Mouse (Mus musculus): ENCODE measurements around the gene Arid5b. TPM values are rescaled to one million over a fixed set of nuclear protein-coding genes. Genes with fewer than 3 reads are reported as not detected.
A peak's percentile ranks its signal among the peaks of the same experiment; 100 is the strongest.

The Arid5b gene
- polyA plus RNA-seq, 1 experiment from 2014 or later = 64.8 TPM

DNA sequence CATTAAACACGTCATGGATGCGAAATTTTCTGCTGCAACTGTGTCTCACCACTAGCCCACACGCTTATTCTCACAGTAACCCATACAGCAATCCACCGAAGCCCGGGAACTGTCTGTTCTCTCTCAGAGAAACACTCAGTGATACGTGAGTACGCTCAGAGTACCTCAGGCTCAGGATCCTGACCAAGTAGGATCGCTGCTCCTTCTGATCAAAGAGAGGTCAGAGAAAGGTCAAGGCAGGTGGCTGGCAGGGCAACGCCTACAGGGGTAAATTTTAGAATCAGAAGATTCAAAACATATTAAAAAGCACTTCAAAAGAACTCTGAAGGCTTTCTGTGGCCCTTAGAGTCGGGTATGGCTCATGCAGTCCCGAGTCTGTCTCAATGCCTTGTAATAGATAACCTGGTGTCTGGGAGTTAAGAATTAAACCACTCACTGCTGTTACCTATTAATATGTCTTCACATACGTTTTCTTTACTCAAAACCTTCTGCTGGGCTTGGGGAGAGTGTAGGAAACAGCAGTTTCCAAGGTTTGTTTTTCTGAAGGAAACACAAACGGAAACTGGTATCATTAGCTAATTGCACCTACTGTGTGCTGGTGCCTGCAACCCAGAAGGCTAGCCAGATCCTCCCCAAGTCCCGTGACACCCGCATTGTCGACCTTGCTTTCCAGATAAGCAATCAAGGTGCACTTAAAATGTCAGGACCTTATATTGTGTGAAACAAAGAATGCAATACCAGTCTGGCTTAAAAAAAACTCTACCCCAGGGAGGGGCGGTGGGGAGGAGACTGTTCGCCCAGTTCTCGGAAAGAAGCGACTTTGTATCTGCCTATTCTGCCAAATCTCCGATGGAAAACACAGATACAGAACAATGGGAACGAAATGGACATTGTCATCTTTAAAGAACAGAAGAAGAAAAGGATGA lies 48.6 kb downstream of the Arid5b start:
- no peaks in the 10 kb centered on the region for H3K27me3 ChIP-seq
- 63% methylated on average over 22 of the region's 22 CpGs for WGBS
- no peak overlapping the region for H3K9ac ChIP-seq
- peaks cover 54% of the 10 kb centered on the region for H3K36me3 ChIP-seq
- ATAC-seq (ENCODE audit: insufficient number of reproducible peaks, insufficient read depth, low FRiP score, low TSS enrichment, low read depth) = no peak
- H3K9me3 ChIP-seq = no peaks in the 10 kb centered on the region
- no peak overlapping the region for H3K4me2 ChIP-seq
- peaks cover 13% of the 10 kb centered on the region; the same call in 1 of the 2 replicates for H3K4me1 ChIP-seq
- no peak overlapping the region for H3K4me3 ChIP-seq
- no peak overlapping the region for H3K27ac ChIP-seq

DNA sequence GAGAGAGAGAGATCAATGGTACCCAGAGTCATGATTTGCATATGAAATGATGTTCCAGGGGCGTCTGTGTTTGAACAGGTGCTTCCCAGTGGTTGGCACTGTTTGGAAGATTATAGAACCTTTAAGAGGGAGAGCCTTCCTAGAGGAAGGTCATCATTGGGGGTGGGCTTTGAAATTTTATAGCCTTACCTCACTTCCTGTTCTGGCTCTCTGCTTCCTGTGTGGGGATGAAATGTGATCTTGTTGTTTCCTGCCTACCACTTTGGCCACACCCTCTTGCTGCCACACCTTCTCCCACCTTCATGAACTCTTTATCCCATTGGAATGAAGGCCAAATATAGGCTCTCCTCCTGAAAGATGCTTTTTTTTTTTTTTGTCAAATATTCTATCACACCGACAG lies 55.9 kb downstream of the Arid5b start:
- H3K9me3 ChIP-seq = no peaks in the 10 kb centered on the region
- no peak overlapping the region for H3K4me2 ChIP-seq
- no peak for ATAC-seq (ENCODE audit: insufficient number of reproducible peaks, insufficient read depth, low FRiP score, low TSS enrichment, low read depth)
- peaks cover 56% of the 10 kb centered on the region for H3K36me3 ChIP-seq
- H3K4me1 ChIP-seq = peaks cover 13% of the 10 kb centered on the region
- H3K27me3 ChIP-seq = no peaks in the 10 kb centered on the region
- WGBS = 86% methylated on average over 2 of the region's 2 CpGs
- no peak overlapping the region for H3K9ac ChIP-seq
- H3K4me3 ChIP-seq = no peak overlapping the region
- H3K27ac ChIP-seq = no peak overlapping the region

DNA sequence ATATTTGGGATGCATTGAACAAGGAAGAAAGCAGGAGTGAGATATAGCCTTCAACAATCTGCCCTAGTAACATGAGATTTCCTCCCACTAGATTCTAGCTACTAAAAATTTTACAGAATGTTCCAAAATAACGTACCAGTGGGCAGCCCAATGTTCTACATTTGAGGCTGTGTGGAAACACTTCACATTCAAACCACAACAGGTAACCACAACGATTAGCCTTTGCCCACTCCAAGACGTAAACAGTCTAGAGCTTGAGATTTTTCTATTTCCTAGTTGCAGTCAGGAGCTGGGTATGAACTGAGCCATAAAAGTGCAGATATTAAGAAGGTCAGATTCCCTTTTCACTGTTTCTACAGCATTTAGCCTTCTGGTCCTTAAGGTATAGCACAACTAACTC lies 56.5 kb downstream of the Arid5b start:
- ATAC-seq (ENCODE audit: insufficient number of reproducible peaks, insufficient read depth, low FRiP score, low TSS enrichment, low read depth) = no peak
- 80% methylated on average over 3 of the region's 3 CpGs for WGBS
- Histone ChIP-seq H3K4me3 (no peak overlapping the region), H3K4me2 (no peak overlapping the region), H3K9me3 (peaks cover 6% of the 10 kb centered on the region), H3K27ac (0 out of 2 replicates have a peak overlapping the region, but pooled peaks have one; percentile 3), H3K36me3 (peaks cover 56% of the 10 kb centered on the region), H3K27me3 (no peaks in the 10 kb centered on the region), H3K9ac (no peak overlapping the region), H3K4me1 (peaks cover 13% of the 10 kb centered on the region)

DNA sequence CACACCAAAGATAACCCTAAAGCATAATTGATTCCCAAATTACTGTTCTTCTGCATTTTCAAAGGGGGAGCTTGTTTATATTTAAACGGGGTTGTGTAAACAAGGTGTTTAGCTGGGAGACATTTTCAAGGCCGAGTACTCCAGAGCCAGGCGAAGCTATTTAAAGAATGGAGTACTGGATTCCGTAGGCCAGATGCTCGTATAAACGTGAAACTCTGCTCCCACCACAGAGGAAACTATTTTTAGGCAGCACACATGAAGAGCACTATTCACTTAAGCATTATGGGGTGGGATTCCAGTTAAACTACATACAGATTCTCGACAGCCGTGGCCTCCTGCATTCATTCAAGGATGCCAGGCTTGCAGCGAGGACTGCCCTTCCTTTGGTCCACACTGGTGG lies 59.2 kb downstream of the Arid5b start:
- Histone ChIP-seq H3K4me2 (no peak overlapping the region), H3K27ac (peak overlapping the region; percentile 76), H3K4me3 (no peak overlapping the region), H3K27me3 (no peaks in the 10 kb centered on the region), H3K9ac (no peak overlapping the region), H3K36me3 (peaks cover 72% of the 10 kb centered on the region), H3K4me1 (peaks cover 15% of the 10 kb centered on the region), H3K9me3 (peaks cover 13% of the 10 kb centered on the region)
- no peak for ATAC-seq (ENCODE audit: insufficient number of reproducible peaks, insufficient read depth, low FRiP score, low TSS enrichment, low read depth)
- WGBS = 45% methylated on average over 9 of the region's 9 CpGs

DNA sequence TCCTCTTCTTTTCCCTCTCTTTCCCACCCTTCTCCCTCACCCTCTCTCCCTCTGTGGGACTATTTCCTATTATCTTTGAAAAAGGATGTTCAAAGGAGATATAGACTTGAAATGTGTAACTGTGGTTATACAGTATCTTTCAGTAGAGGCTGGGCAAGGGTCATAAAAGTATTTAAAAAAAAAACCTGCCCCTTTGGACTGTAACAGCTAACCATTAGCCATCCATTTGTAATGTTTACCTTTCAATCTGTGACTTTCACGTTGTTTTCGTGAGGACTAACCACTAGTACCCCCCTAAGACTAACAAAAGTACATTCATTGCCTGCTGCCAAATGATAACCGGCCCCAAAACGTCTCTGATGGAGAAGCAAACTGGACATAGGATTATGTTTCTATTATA lies 59.9 kb downstream of the Arid5b start:
- 78% methylated on average over 4 of the region's 4 CpGs for WGBS
- peaks cover 13% of the 10 kb centered on the region for H3K9me3 ChIP-seq
- H3K4me1 ChIP-seq = peaks cover 15% of the 10 kb centered on the region
- no peak for ATAC-seq (ENCODE audit: insufficient number of reproducible peaks, insufficient read depth, low FRiP score, low TSS enrichment, low read depth)
- H3K27ac ChIP-seq = no peak overlapping the region
- H3K4me2 ChIP-seq = no peak overlapping the region
- H3K27me3 ChIP-seq = no peaks in the 10 kb centered on the region
- no peak overlapping the region for H3K4me3 ChIP-seq
- peaks cover 72% of the 10 kb centered on the region for H3K36me3 ChIP-seq
- H3K9ac ChIP-seq = no peak overlapping the region

DNA sequence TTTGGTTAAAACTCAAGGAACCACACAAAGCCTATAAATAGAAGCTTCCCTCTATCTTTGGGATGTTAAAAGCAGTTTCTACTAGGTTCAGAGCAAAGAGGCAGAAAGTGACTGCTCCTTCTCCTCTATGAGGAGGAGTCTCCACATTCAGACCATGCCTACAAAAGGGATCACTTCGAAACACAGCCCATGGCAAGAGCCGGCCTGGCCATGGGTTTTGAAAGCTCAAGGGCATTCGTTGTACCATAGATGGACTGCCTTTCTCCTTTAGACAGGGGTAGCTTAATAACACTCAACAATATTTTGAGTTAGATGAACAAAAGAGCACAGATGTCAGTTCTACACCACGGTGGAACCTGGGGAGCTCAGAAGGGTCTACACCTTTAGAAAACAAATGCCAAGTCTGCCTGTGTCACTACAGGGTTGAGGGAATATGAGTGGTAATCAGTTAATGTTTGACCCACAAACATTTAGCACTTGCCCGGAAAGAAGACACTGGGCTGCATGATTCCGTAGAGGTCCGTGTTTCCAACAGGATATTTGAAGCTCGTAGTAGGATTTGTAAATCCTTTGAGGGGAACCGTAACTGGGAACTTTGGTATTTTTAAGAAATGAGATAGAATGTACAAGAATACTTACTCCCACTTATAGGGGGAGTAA lies 63.6 kb downstream of the Arid5b start:
- no peak overlapping the region for H3K9ac ChIP-seq
- H3K9me3 ChIP-seq = peaks cover 13% of the 10 kb centered on the region
- no peak overlapping the region for H3K4me3 ChIP-seq
- no peak overlapping the region for H3K4me2 ChIP-seq
- 95% methylated on average over 9 of the region's 9 CpGs for WGBS
- no peaks in the 10 kb centered on the region for H3K27me3 ChIP-seq
- ATAC-seq (ENCODE audit: insufficient number of reproducible peaks, insufficient read depth, low FRiP score, low TSS enrichment, low read depth) = no peak
- peaks cover 20% of the 10 kb centered on the region for H3K4me1 ChIP-seq
- H3K36me3 ChIP-seq = peaks cover 46% of the 10 kb centered on the region
- no peak overlapping the region for H3K27ac ChIP-seq

DNA sequence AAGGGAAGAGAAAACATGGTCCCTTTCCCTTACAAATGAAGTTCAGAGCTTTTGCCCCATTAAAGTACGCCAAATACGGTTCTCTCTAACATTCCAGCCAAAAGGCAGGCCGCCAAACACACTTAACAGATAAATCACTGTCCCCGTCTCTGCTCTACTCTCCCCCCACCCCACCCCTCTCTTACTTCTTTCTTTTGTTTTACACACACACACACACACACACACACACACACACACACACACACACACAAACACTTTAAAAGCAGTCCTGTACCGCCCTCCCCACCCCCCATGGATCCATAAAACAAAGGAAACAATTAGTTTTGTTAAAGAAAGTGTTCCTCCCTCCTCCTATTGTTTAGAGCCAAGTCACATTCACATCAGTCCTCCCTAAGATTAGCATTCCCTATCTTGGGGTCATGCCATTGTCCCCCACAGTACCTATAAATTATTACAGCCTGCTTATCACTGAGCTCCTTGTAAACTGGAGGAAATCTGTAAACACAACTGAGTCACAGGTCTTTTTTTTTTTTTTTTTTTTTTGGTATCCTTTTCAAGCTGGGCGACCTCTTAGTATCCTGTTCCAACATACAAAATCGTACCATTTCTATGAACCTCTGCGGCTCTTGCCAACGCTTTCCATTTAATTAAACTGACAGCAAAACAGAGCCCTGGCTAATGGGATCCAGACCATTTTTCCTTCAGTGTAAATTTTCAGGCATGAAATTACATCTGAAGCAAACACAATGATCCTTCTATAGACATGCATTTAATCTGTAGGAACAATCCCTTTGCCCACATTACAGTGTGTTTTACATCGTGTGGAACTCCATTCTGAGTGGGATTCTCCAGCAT lies 66.3 kb downstream of the Arid5b start:
- no peak for ATAC-seq (ENCODE audit: insufficient number of reproducible peaks, insufficient read depth, low FRiP score, low TSS enrichment, low read depth)

DNA sequence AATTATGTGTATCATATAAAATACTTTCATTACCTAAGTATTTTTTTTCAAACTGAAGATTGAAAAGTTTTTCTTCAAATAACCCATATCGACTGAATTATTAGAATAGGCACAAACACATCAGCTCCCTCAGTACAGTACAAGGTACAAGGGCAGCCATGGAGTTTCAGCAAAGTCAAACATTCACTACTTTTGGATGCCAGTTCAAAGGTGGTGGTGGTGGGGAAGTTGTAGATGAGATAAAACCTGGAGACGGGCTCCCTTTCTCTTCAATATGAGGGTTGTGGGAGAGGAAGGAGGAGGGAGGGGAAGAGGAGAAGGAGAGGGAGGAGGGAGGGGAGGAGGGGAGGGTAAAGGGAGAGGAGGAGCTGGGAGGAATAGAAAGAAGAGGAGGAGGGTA lies 67.0 kb downstream of the Arid5b start:
- no peak for ATAC-seq (ENCODE audit: insufficient number of reproducible peaks, insufficient read depth, low FRiP score, low TSS enrichment, low read depth)
- Histone ChIP-seq H3K27ac (0 out of 2 replicates have a peak overlapping the region, but pooled peaks have one; percentile 36), H3K9me3 (peaks cover 4% of the 10 kb centered on the region; the same call in 1 of the 2 replicates), H3K4me3 (no peak overlapping the region), H3K9ac (no peak overlapping the region), H3K36me3 (peaks cover 22% of the 10 kb centered on the region), H3K4me1 (peaks cover 34% of the 10 kb centered on the region), H3K4me2 (no peak overlapping the region), H3K27me3 (no peaks in the 10 kb centered on the region)
- 63% methylated on average over 2 of the region's 2 CpGs for WGBS

More for the DNA sequence above, 66.3 kb downstream of the Arid5b start:
- peaks cover 30% of the 10 kb centered on the region for H3K36me3 ChIP-seq
- 29% methylated on average over 10 of the region's 10 CpGs for WGBS
- H3K9ac ChIP-seq = no peak overlapping the region
- no peak overlapping the region for H3K4me3 ChIP-seq
- peaks cover 34% of the 10 kb centered on the region for H3K4me1 ChIP-seq
- peaks cover 10% of the 10 kb centered on the region for H3K9me3 ChIP-seq
- no peaks in the 10 kb centered on the region for H3K27me3 ChIP-seq
- H3K27ac ChIP-seq = peak overlapping the region; percentile 68; the same call in 1 of the 2 replicates
- 0 out of 2 replicates have a peak overlapping the region, but pooled peaks have one; percentile 5 for H3K4me2 ChIP-seq

DNA sequence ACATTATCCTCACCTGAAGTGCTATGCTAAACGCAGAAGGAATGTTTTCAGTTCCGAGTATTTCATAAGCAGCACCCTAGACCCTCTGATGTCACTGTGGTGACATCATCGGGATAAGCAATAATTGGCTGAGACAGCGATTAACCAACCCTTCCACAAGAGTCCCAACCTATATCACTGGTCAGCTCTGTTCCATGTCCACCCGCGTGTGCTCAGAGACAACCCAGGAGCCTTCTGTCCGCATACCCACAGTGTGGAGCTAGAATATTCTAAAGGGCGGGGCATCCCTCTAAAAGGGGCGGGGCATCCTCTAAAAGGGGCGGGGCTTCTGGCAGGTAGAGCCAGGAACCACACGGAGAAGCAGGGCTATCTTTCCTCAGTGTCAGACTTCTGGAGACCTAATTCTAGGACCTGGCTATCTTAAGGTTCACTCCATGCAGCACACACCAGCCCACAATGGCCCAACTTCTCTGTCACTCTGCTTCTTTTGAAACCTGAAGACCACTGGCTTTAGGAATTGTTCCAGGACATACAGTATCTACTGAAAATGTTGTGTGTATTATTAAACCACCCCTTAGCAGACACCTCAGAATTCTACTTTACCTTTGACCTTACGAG lies 68.4 kb downstream of the Arid5b start:
- H3K4me3 ChIP-seq = no peak overlapping the region
- H3K9me3 ChIP-seq = no peaks in the 10 kb centered on the region
- H3K4me1 ChIP-seq = peaks cover 34% of the 10 kb centered on the region
- peaks cover 16% of the 10 kb centered on the region for H3K36me3 ChIP-seq
- 0 out of 2 replicates have a peak, but pooled peaks have one; percentile 45 for ATAC-seq (ENCODE audit: insufficient number of reproducible peaks, insufficient read depth, low FRiP score, low TSS enrichment, low read depth)
- H3K4me2 ChIP-seq = no peak overlapping the region
- H3K27ac ChIP-seq = no peak overlapping the region
- no peak overlapping the region for H3K9ac ChIP-seq
- WGBS = 83% methylated on average over 12 of the region's 12 CpGs
- no peaks in the 10 kb centered on the region for H3K27me3 ChIP-seq

DNA sequence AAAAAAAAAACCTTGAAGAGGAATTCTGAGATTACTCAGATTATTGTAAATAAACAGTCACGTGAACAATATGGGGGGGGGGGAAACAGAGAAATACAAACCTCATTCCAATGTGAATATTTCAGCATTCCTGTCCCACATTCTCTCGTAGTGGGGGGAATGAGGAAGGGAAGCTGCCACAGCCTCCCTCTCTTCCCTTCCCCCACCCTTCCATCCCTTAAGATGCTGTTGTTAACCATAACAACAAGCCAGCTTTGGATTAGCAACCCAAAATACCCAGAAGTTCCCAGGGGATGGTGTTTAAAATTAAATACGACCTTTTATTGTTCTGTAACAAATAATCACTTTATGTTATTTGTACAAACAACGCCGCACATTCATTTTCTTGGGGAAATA lies 69.9 kb downstream of the Arid5b start:
- H3K4me3 ChIP-seq = no peak overlapping the region
- 0 out of 2 replicates have a peak overlapping the region, but pooled peaks have one; percentile 43 for H3K4me2 ChIP-seq
- no peak overlapping the region for H3K9ac ChIP-seq
- H3K27ac ChIP-seq = no peak overlapping the region; the same call in 1 of the 2 replicates
- peaks cover 20% of the 10 kb centered on the region for H3K36me3 ChIP-seq
- H3K4me1 ChIP-seq = peaks cover 32% of the 10 kb centered on the region
- H3K9me3 ChIP-seq = no peaks in the 10 kb centered on the region
- 26% methylated on average over 5 of the region's 5 CpGs for WGBS
- H3K27me3 ChIP-seq = no peaks in the 10 kb centered on the region
- ATAC-seq (ENCODE audit: insufficient number of reproducible peaks, insufficient read depth, low FRiP score, low TSS enrichment, low read depth) = no peak
